Mouse (Mus musculus): ENCODE measurements around the gene Mtus2. TPM values are rescaled to one million over a fixed set of nuclear protein-coding genes. Genes with fewer than 3 reads are reported as not detected.

Mtus2 gene
- polyA plus RNA-seq, 1 experiment from 2014 or later: 15.5 TPM

DNA sequence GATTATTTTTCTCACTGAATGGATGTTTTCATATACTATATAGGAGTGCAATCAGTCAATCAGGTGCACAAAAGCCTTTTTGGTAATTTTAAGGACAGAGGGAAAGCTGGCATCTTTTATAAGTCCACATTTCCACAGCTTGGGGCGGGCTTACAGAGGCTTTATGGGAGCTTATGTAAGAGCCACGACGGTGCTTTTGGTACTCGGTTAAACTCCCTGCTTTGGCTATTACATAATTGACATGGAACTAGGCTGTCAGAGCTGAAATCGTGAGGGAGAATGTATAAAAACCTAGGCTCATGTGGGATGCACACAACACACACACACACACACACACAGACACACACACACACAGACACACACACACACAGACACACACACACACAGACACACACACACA, 2.0 kb downstream of the Mtus2 start:
- no peaks in the 10 kb centered on the region for H3K36me3 ChIP-seq
- H3K9ac ChIP-seq: no peak overlapping the region
- H3K9me3 ChIP-seq: no peaks in the 10 kb centered on the region
- H3K27ac ChIP-seq: no peak overlapping the region
- peaks cover 25% of the 10 kb centered on the region for H3K27me3 ChIP-seq (replicated peaks)
- no peak overlapping the region for H3K4me3 ChIP-seq (replicated peaks)
- WGBS: 27% methylated on average over 5 of the region's 5 CpGs
- H3K4me2 ChIP-seq: no peak overlapping the region
- no peak for ATAC-seq (ENCODE audit: insufficient read depth, low FRiP score, low read depth)
- H3K4me1 ChIP-seq: peaks cover 28% of the 10 kb centered on the region; the same call in 1 of the 2 replicates

DNA sequence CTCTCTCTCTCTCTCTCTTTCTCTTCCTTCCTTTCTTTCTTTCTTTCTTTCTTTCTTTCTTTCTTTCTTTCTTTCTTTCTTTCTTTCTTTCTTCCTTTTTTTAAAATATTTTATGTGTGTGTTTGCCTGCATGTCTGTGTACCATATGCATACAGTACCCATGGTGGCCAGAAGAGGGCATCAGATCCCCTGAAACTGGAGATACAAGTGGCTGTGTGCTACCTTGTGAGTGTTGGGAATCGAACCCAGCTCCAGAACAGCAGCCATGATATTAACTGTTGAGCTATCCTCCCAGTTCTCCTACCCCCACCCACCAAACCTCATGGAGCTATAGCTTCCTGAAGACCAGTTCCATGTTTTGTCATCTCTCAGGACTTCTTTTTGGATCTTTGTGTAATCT, 3.7 kb downstream of the Mtus2 start:
- no peaks in the 10 kb centered on the region for H3K9me3 ChIP-seq
- no peak for ATAC-seq (ENCODE audit: insufficient read depth, low FRiP score, low read depth)
- H3K36me3 ChIP-seq: no peaks in the 10 kb centered on the region
- no peak overlapping the region for H3K27ac ChIP-seq
- H3K9ac ChIP-seq: no peak overlapping the region
- peaks cover 32% of the 10 kb centered on the region; the same call in 1 of the 2 replicates for H3K4me1 ChIP-seq
- H3K4me3 ChIP-seq (replicated peaks): no peak overlapping the region
- no peak overlapping the region for H3K4me2 ChIP-seq
- 83% methylated on average over 1 of the region's 1 CpGs for WGBS
- peaks cover 24% of the 10 kb centered on the region for H3K27me3 ChIP-seq (replicated peaks)

DNA sequence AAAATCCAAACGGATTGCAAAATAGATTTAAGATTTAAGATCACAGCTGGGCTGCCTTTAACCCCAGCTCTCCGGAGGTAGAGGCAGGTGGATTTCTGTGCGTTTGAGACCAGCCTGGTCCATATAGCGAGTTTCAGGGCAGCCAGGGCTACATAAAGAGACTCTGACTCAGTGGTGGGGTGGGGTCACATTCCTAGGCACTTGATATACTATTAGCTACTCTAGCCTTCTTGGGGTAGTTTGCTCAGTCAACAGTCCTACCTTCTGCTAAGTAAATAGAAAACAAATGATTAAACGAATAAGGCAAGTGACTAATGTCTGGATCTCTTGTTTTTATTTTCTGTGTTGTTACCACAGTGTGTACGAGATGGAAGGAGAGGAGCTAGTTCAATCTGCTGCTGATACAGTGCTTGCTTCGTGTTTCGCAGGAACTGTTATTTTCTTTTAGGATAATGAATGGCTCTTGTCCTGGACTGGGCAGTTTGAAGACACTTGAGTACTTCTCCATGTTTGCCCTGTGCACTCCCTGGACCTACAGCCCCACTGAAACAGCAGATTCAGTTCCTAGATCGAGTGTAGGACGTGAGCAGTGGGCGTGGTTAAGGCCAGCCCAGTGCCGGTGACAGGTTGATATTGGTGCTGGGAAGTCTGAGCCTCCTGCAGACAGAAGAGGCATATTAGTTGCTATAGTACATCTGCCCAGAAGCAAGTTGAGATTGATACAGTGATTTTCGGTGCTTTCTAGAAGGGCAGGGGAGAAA, 6.9 kb downstream of the Mtus2 start:
- H3K36me3 ChIP-seq: no peaks in the 10 kb centered on the region
- 46% methylated on average over 13 of the region's 13 CpGs for WGBS
- no peaks in the 10 kb centered on the region for H3K27me3 ChIP-seq (replicated peaks)
- H3K9me3 ChIP-seq: no peaks in the 10 kb centered on the region
- H3K4me1 ChIP-seq: peaks cover 5% of the 10 kb centered on the region; the same call in 1 of the 2 replicates
- no peak overlapping the region for H3K9ac ChIP-seq
- no peak overlapping the region for H3K27ac ChIP-seq
- ATAC-seq (ENCODE audit: insufficient read depth, low FRiP score, low read depth): peak; percentile 87
- H3K4me2 ChIP-seq: peak overlapping the region; percentile 31; the same call in 1 of the 2 replicates
- 0 out of 2 replicates have a peak overlapping the region, but pooled peaks have one; percentile 6 for H3K4me3 ChIP-seq (replicated peaks)

DNA sequence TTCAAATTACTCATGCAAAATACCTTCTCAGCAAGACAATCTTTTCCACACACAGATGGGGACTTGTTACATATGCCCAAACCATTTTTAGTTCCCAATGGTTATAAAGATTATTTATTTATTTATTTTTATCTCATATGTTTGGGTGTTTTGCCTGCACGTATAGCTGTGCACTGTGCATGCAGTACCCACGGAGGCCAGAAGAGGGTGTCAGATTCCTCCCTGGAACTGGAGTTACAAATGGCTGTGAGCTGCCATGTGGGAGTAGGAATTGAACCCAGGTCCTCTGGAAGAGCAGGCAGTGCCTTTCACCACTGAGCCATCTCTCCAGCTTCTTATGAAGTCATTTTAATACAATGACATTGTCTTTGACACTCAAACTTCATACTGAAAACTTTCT, 7.7 kb downstream of the Mtus2 start:
- ATAC-seq (ENCODE audit: insufficient read depth, low FRiP score, low read depth): no peak

DNA sequence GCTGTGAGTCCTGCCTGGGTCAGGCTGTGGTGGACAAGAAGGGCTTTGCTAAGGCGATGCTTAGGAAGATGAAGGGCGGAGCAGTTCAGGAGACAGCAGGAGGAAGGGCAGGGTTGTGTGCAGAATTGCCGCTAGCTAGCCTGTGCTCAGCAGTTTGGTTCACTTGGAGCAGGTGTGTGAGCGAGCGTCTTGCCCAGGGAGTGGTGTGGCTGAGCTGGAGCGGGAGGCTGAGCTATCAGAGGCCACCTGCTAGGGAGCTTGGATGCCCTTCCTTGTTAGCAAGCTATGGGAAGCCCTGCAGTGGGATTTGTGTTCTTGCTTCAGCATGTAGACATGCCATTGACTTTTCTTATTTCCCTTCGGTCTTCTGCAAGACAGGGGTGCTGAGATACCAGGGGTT, 9.5 kb downstream of the Mtus2 start:
- H3K27ac ChIP-seq: no peak overlapping the region
- H3K9ac ChIP-seq: no peak overlapping the region
- H3K4me3 ChIP-seq (replicated peaks): no peak overlapping the region
- ATAC-seq (ENCODE audit: insufficient read depth, low FRiP score, low read depth): no peak
- peaks cover 5% of the 10 kb centered on the region; the same call in 1 of the 2 replicates for H3K4me1 ChIP-seq
- H3K36me3 ChIP-seq: no peaks in the 10 kb centered on the region
- H3K9me3 ChIP-seq: no peaks in the 10 kb centered on the region
- WGBS: 87% methylated on average over 7 of the region's 7 CpGs
- H3K4me2 ChIP-seq: no peak overlapping the region
- H3K27me3 ChIP-seq (replicated peaks): no peaks in the 10 kb centered on the region

More for the DNA sequence above, 7.7 kb downstream of the Mtus2 start:
- Histone ChIP-seq H3K9me3 (no peaks in the 10 kb centered on the region), H3K27ac (no peak overlapping the region), H3K4me2 (no peak overlapping the region), H3K36me3 (no peaks in the 10 kb centered on the region), H3K27me3 (replicated peaks) (no peaks in the 10 kb centered on the region), H3K4me1 (peaks cover 5% of the 10 kb centered on the region; the same call in 1 of the 2 replicates), H3K9ac (no peak overlapping the region), H3K4me3 (replicated peaks) (no peak overlapping the region)
- WGBS: 55% methylated on average over 2 of the region's 2 CpGs

DNA sequence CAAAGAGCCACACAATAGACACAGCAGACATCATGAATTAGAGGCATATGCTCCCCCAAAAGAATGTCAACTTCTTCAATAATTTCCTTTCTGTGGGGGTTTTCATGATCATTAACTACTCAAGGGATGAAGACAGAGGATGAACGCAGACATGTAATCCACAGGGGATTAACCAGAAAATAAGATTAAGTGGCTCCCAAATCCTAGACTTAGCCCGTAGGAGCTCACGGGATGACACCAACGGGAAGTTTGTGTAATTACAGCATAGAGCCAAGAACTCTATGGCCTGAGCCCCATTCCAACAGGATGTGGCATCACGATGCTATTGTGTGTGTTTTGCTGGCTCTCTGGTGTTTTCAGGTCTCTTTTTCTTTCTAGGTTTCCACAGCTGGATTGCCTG, 12.4 kb downstream of the Mtus2 start:
- Histone ChIP-seq H3K4me2 (no peak overlapping the region), H3K36me3 (no peaks in the 10 kb centered on the region), H3K4me1 (no peaks in the 10 kb centered on the region), H3K4me3 (replicated peaks) (no peak overlapping the region), H3K27ac (no peak overlapping the region), H3K9me3 (no peaks in the 10 kb centered on the region), H3K27me3 (replicated peaks) (no peaks in the 10 kb centered on the region), H3K9ac (no peak overlapping the region)
- WGBS: 76% methylated on average over 5 of the region's 5 CpGs
- no peak for ATAC-seq (ENCODE audit: insufficient read depth, low FRiP score, low read depth)

DNA sequence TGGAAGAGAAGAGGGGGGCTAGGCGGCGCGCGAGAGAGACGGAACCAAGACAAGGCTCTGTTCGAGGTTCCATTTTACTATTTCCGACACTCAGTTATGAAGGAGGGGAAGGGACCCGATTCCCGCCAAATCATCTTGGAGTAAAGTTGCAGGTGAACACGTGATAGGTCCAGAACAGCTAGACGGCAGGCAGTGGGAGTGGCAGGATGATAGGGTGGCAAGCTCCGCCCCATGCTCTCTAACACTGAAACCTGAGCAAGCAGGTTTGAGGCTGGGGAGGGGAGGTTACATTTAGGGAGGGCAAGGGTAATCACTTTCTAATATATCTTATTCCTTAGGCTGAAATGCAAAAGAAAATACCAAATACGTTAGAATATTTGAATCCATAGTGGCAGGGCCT, 18.9 kb downstream of the Mtus2 start:
- no peak overlapping the region for H3K4me2 ChIP-seq
- 53% methylated on average over 13 of the region's 13 CpGs for WGBS
- no peaks in the 10 kb centered on the region for H3K27me3 ChIP-seq (replicated peaks)
- H3K36me3 ChIP-seq: no peaks in the 10 kb centered on the region
- no peak for ATAC-seq (ENCODE audit: insufficient read depth, low FRiP score, low read depth)
- no peak overlapping the region for H3K4me3 ChIP-seq (replicated peaks)
- no peaks in the 10 kb centered on the region for H3K4me1 ChIP-seq
- no peaks in the 10 kb centered on the region for H3K9me3 ChIP-seq
- H3K9ac ChIP-seq: no peak overlapping the region
- H3K27ac ChIP-seq: no peak overlapping the region

DNA sequence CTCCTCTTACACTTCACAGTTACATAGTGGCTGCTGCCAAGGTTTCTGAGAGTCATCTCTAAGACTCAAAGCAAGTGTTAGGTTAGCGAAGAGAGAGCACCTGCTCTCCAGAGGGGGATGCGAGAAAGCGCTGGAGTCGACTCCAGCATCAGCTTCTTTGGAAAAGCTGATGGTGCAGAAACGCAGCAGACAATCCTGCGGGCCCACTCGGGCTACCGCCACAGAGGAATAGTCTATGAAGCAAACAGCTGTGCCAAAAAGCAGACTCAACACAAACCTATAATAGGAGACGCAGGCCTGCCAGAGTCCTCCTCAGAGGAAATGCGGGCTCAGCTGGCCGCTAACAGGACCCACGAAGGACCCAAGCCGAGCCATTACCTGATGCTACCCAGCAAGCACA, 23.5 kb downstream of the Mtus2 start:
- Histone ChIP-seq H3K27ac (no peak overlapping the region), H3K4me1 (no peaks in the 10 kb centered on the region), H3K9me3 (no peaks in the 10 kb centered on the region), H3K27me3 (replicated peaks) (no peaks in the 10 kb centered on the region), H3K36me3 (no peaks in the 10 kb centered on the region), H3K4me3 (replicated peaks) (no peak overlapping the region), H3K4me2 (no peak overlapping the region), H3K9ac (no peak overlapping the region)
- 84% methylated on average over 13 of the region's 13 CpGs for WGBS
- no peak for ATAC-seq (ENCODE audit: insufficient read depth, low FRiP score, low read depth)

DNA sequence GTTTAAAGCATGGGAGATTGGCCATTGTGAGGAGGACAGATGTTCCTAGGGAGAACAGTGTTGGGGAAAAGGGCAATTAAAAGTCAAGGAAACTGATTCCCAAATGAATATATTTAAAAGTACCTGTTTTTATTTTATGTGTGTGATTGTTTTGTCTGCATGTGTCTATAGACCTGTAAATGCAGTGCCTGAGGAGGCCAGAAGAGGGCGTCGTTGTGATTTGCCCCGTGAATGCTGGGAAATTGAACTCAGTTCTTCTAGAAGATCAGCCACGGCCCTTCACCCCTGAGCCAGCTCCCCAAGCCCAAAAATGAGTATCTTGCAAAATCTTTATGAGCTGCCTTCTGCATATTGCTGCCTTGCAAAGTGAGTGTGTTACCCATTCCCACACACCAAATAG, 33.2 kb downstream of the Mtus2 start:
- H3K4me3 ChIP-seq (replicated peaks): no peak overlapping the region
- no peaks in the 10 kb centered on the region for H3K36me3 ChIP-seq
- ATAC-seq (ENCODE audit: insufficient read depth, low FRiP score, low read depth): no peak
- H3K4me1 ChIP-seq: no peaks in the 10 kb centered on the region
- H3K9me3 ChIP-seq: 0 out of 2 replicates have a peak, but pooled peaks cover 4% of the 10 kb centered on the region
- 71% methylated on average over 4 of the region's 4 CpGs for whole genome bisulfite sequencing
- no peak overlapping the region for H3K4me2 ChIP-seq
- H3K9ac ChIP-seq: no peak overlapping the region
- no peaks in the 10 kb centered on the region for H3K27me3 ChIP-seq (replicated peaks)
- H3K27ac ChIP-seq: no peak overlapping the region

DNA sequence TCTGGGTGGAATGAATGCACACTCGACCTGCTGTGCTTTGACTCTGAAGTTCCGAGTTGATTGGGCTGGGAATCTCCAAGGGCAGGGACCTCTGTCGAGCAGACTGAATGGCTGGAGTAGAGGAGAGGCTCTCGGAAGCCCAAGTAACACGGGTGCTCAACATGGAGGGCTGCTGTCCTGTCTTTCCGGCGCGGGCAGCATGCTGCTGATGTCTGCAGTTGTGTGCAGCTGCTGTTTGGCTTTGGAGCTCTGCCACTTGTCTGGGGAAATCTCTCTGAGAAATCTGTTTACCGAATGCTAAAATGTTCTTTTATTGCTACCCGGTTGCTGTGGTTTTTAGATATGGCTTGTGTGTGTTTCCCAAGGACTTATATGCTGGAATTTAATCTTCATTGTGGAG, 33.7 kb downstream of the Mtus2 start:
- ATAC-seq (ENCODE audit: insufficient read depth, low FRiP score, low read depth): no peak
- no peaks in the 10 kb centered on the region for H3K4me1 ChIP-seq
- no peak overlapping the region for H3K4me3 ChIP-seq (replicated peaks)
- no peaks in the 10 kb centered on the region for H3K36me3 ChIP-seq
- no peaks in the 10 kb centered on the region for H3K27me3 ChIP-seq (replicated peaks)
- H3K27ac ChIP-seq: no peak overlapping the region
- no peak overlapping the region for H3K4me2 ChIP-seq
- WGBS: 77% methylated on average over 10 of the region's 10 CpGs
- 0 out of 2 replicates have a peak, but pooled peaks cover 4% of the 10 kb centered on the region for H3K9me3 ChIP-seq
- no peak overlapping the region for H3K9ac ChIP-seq

DNA sequence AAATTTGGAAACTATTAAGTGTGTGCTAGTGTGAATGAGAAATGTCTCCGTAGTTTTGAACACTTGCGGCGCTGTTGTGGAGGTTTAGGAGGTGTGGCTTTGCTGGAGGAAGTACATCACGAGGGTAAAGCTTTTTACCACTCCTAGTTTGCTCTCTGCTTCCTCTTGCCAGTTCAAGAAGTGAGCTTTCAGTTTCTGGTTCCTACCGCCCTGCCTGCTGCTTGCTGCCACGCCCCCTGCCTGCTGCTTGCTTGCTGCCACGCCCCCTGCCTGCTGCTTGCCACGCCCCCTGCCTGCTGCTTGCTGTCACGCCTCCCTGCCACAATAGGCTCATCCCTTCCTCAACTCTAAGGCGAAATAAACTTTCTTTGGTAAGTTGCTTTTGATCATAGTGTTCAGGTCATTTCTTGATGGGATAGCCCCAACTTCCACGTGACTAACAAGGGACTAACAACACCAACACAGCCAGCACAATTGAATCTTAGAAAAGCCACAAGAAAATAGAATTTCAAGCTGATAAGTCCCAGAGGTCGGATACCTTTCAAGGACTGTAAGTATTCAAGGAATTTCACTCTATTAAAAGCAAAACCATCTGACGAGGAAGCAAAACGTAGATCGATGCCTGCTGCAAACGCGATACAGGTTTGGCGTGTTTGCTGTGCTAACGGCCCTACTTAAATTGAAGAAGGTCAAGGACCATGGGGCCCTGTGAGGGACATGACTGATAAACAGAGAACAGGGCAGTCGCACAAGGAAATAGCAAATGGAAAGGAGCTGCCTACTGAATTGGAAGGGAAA, 35.7 kb downstream of the Mtus2 start:
- H3K27ac ChIP-seq: peak overlapping the region; percentile 59

DNA sequence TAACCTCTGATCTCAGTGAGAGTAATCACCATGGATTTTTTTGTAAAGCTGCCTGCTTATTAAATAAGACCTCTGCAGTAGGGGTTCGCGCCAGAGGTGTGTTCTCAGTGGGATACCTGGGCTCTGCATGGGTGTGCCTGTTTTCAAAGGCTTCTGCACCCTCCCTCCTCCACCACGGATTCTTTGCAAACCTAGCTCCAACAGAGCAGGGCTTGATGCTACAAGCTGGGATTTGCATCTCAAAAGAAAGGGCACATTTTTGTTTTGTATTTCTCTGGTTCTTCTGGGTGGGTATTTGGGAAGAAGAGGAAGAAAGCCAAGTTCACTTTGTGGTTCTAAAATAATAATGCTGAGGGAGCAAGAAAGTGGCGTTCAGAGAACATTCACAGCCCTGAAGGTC, 48.1 kb downstream of the Mtus2 start:
- H3K4me2 ChIP-seq: no peak overlapping the region
- no peaks in the 10 kb centered on the region for H3K27me3 ChIP-seq (replicated peaks)
- no peak overlapping the region for H3K4me3 ChIP-seq (replicated peaks)
- no peaks in the 10 kb centered on the region for H3K36me3 ChIP-seq
- no peaks in the 10 kb centered on the region for H3K4me1 ChIP-seq
- ATAC-seq (ENCODE audit: insufficient read depth, low FRiP score, low read depth): no peak
- no peaks in the 10 kb centered on the region for H3K9me3 ChIP-seq
- WGBS: 25% methylated on average over 4 of the region's 4 CpGs
- no peak overlapping the region for H3K9ac ChIP-seq
- H3K27ac ChIP-seq: no peak overlapping the region

More for the DNA sequence above, 35.7 kb downstream of the Mtus2 start:
- Histone ChIP-seq H3K4me2 (peak overlapping the region; percentile 45), H3K9me3 (no peaks in the 10 kb centered on the region), H3K9ac (no peak overlapping the region), H3K4me3 (replicated peaks) (peak overlapping the region; percentile 17), H3K4me1 (no peaks in the 10 kb centered on the region), H3K36me3 (no peaks in the 10 kb centered on the region), H3K27me3 (replicated peaks) (no peaks in the 10 kb centered on the region)
- peak; percentile 83 for ATAC-seq (ENCODE audit: insufficient read depth, low FRiP score, low read depth)
- WGBS: 10% methylated on average over 20 of the region's 20 CpGs
